Mouse (Mus musculus): Measurements from ENCODE around the gene Olfr968. TPM values are rescaled to one million over a fixed set of nuclear protein-coding genes. Genes with fewer than 3 reads are reported as not detected.

The Olfr968 gene
- not detected for polyA plus RNA-seq (2014; fragmentation: Illumina TruSeq; extraction: RNeasy Lipid Tissue Mini Kit (QIAGEN cat#74804))

GRCm38 (mm10) chr9:39783153-39783552, at the start of gene Olfr968:
Olfr968 (minus strand) TSS chr9:39783253.

DNA sequence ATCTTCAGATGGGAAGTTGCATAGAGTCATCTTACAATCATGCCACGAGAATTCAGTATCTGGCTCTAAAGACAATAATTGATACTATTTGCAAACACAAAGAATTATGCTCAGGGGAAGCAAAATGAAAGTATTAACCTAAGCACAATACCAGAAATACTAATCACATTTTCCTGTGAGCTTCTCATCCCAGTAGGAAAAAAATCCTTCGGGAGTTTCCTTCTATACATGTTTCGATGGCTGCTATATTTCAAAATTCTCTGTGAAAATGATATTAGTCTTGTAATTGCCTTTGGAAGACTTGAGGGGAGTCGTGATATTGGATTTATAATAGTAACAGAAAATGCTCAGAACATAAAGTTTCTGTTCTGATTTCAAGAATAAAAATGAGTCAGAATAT, 25.5 kb upstream of the Olfr968 start, which contains the start of gene Olfr970:
TSS of gene Olfr970 (plus strand) at position 301 of the 400 bp plus-strand sequence.

GRCm38 (mm10) chr9:39790558-39790957, 7.5 kb upstream of the Olfr968 start, which contains the start of gene Olfr969:
Olfr969 (plus strand) TSS chr9:39790945.

DNA sequence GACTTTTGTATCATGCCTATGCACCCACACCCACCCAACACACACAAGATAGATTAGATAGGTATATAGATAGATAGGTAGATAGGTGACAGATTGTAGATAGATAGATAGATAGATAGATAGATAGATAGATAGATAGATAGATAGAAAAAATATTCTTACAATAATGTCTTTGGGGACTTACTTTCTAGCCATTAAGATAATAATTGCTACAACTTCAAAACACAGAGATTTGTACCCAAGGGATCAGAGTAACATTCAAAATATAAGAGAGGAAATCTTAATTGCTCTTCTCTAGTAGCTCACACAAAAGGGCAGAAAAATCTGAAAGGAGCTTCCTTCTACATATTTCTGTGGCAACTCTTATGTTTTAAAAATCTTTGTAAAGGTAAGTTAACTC, 37.1 kb downstream of the Olfr968 start, which contains the start of gene Olfr967:
TSS of gene Olfr967 (plus strand) at position 301 of the 400 bp plus-strand sequence.

GRCm38 (mm10) chr9:39730678-39731077, 52.4 kb downstream of the Olfr968 start, which contains the start of gene Olfr150:
Olfr150 (plus strand) TSS chr9:39730978.

Other genes with a start within 250 kb of the Olfr968 start
- gene Olfr958, start 229.2 kb downstream of the Olfr968 start, polyA plus RNA-seq (2014; fragmentation: Illumina TruSeq; extraction: RNeasy Lipid Tissue Mini Kit (QIAGEN cat#74804)), result not detected
- not detected for gene Olfr959, start 207.7 kb downstream of the Olfr968 start, polyA plus RNA-seq (2014; fragmentation: Illumina TruSeq; extraction: RNeasy Lipid Tissue Mini Kit (QIAGEN cat#74804))
- gene AW551984, start 178.8 kb downstream of the Olfr968 start, polyA plus RNA-seq (2014; fragmentation: Illumina TruSeq; extraction: RNeasy Lipid Tissue Mini Kit (QIAGEN cat#74804)), result 5.8 TPM
- gene Olfr148, start 172.6 kb downstream of the Olfr968 start, polyA plus RNA-seq (2014; fragmentation: Illumina TruSeq; extraction: RNeasy Lipid Tissue Mini Kit (QIAGEN cat#74804)), result not detected
- not detected for gene Olfr960, start 161.9 kb downstream of the Olfr968 start, polyA plus RNA-seq (2014; fragmentation: Illumina TruSeq; extraction: RNeasy Lipid Tissue Mini Kit (QIAGEN cat#74804))
- not detected for gene Olfr961, start 138.2 kb downstream of the Olfr968 start, polyA plus RNA-seq (2014; fragmentation: Illumina TruSeq; extraction: RNeasy Lipid Tissue Mini Kit (QIAGEN cat#74804))
- gene Olfr963, start 116.0 kb downstream of the Olfr968 start, polyA plus RNA-seq (2014; fragmentation: Illumina TruSeq; extraction: RNeasy Lipid Tissue Mini Kit (QIAGEN cat#74804)), result not detected
- gene Olfr149, start 76.1 kb downstream of the Olfr968 start, polyA plus RNA-seq (2014; fragmentation: Illumina TruSeq; extraction: RNeasy Lipid Tissue Mini Kit (QIAGEN cat#74804)), result not detected
- not detected for gene Olfr965, start 71.9 kb downstream of the Olfr968 start, polyA plus RNA-seq (2014; fragmentation: Illumina TruSeq; extraction: RNeasy Lipid Tissue Mini Kit (QIAGEN cat#74804))
- gene Olfr150, start 52.3 kb downstream of the Olfr968 start, polyA plus RNA-seq (2014; fragmentation: Illumina TruSeq; extraction: RNeasy Lipid Tissue Mini Kit (QIAGEN cat#74804)), result not detected
- not detected for gene Olfr967, start 37.0 kb downstream of the Olfr968 start, polyA plus RNA-seq (2014; fragmentation: Illumina TruSeq; extraction: RNeasy Lipid Tissue Mini Kit (QIAGEN cat#74804))
- gene Olfr969, start 7.7 kb upstream of the Olfr968 start, polyA plus RNA-seq (2014; fragmentation: Illumina TruSeq; extraction: RNeasy Lipid Tissue Mini Kit (QIAGEN cat#74804)), result not detected
- not detected for gene Olfr970, start 25.6 kb upstream of the Olfr968 start, polyA plus RNA-seq (2014; fragmentation: Illumina TruSeq; extraction: RNeasy Lipid Tissue Mini Kit (QIAGEN cat#74804))
- not detected for gene Olfr971, start 53.6 kb upstream of the Olfr968 start, polyA plus RNA-seq (2014; fragmentation: Illumina TruSeq; extraction: RNeasy Lipid Tissue Mini Kit (QIAGEN cat#74804))
- gene Olfr972, start 83.2 kb upstream of the Olfr968 start, polyA plus RNA-seq (2014; fragmentation: Illumina TruSeq; extraction: RNeasy Lipid Tissue Mini Kit (QIAGEN cat#74804)), result not detected
- gene Olfr229, start 124.1 kb upstream of the Olfr968 start, polyA plus RNA-seq (2014; fragmentation: Illumina TruSeq; extraction: RNeasy Lipid Tissue Mini Kit (QIAGEN cat#74804)), result not detected
- not detected for gene Olfr974, start 154.2 kb upstream of the Olfr968 start, polyA plus RNA-seq (2014; fragmentation: Illumina TruSeq; extraction: RNeasy Lipid Tissue Mini Kit (QIAGEN cat#74804))
- gene Olfr975, start 168.8 kb upstream of the Olfr968 start, polyA plus RNA-seq (2014; fragmentation: Illumina TruSeq; extraction: RNeasy Lipid Tissue Mini Kit (QIAGEN cat#74804)), result not detected
- gene Olfr976, start 177.9 kb upstream of the Olfr968 start, polyA plus RNA-seq (2014; fragmentation: Illumina TruSeq; extraction: RNeasy Lipid Tissue Mini Kit (QIAGEN cat#74804)), result 10.5 TPM
- gene Olfr978, start 208.9 kb upstream of the Olfr968 start, polyA plus RNA-seq (2014; fragmentation: Illumina TruSeq; extraction: RNeasy Lipid Tissue Mini Kit (QIAGEN cat#74804)), result not detected
- not detected for gene Olfr979, start 220.2 kb upstream of the Olfr968 start, polyA plus RNA-seq (2014; fragmentation: Illumina TruSeq; extraction: RNeasy Lipid Tissue Mini Kit (QIAGEN cat#74804))
- not detected for gene Olfr980, start 226.3 kb upstream of the Olfr968 start, polyA plus RNA-seq (2014; fragmentation: Illumina TruSeq; extraction: RNeasy Lipid Tissue Mini Kit (QIAGEN cat#74804))
- not detected for gene Olfr981, start 238.2 kb upstream of the Olfr968 start, polyA plus RNA-seq (2014; fragmentation: Illumina TruSeq; extraction: RNeasy Lipid Tissue Mini Kit (QIAGEN cat#74804))

Measured in ovary, adult 10 weeks (tissue).